Mouse (Mus musculus) intestine, embryonic 15.5 days (tissue): ENCODE measurements around the gene Ina. TPM values are rescaled to one million over a fixed set of nuclear protein-coding genes. Genes with fewer than 3 reads are reported as not detected.
A peak's percentile ranks its signal among the peaks of the same experiment; 100 is the strongest.
"Not testable (repeated sequence)": the region's sequence is repeated elsewhere in the genome, so short reads cannot be mapped to it uniquely, and the experiment has no call there.

Experiments
- ATAC-seq: fragments of 200-750 bp; cut with Nextera tagmentation; 2 replicates; pipeline ENCODE4 v1.8.0; 2017; ENCODE audit warnings: moderate TSS enrichment, moderate library complexity
- H3K27ac ChIP-seq: fragments of 300-500 bp; sonication (generic); 2 replicates; pipeline ENCODE4 v1.5.1; 2015; ENCODE audit warnings: mild to moderate bottlenecking, inconsistent platforms
- H3K27me3 ChIP-seq: fragments of 300-500 bp; sonication (generic); replicated peaks from 2 replicates; pipeline ENCODE4 v1.6.1; 2015; ENCODE audit warnings: inconsistent platforms
- H3K36me3 ChIP-seq: fragments of 300-500 bp; sonication (generic); 2 replicates; pipeline ENCODE4 v1.6.1; 2015; ENCODE audit warnings: inconsistent platforms
- H3K4me1 ChIP-seq: fragments of 300-500 bp; sonication (generic); replicated peaks from 2 replicates; pipeline ENCODE4 v1.6.1; 2015; ENCODE audit warnings: inconsistent platforms
- H3K4me2 ChIP-seq: fragments of 300-500 bp; sonication (generic); replicated peaks from 2 replicates; pipeline ENCODE4 v1.6.1; 2015; ENCODE audit warnings: mild to moderate bottlenecking, inconsistent platforms
- H3K4me3 ChIP-seq: fragments of 300-500 bp; sonication (generic); replicated peaks from 2 replicates; pipeline ENCODE4 v1.5.1; 2015; ENCODE audit warnings: inconsistent platforms
- H3K9ac ChIP-seq: fragments of 300-500 bp; sonication (generic); 2 replicates; pipeline ENCODE4 v1.6.1; 2015; ENCODE audit warnings: inconsistent platforms
- H3K9me3 ChIP-seq: fragments of 300-500 bp; sonication (generic); 2 replicates; pipeline ENCODE4 v1.6.1; 2016; ENCODE audit warnings: inconsistent platforms
- WGBS: fragments of 180-500 bp; shearing (Covaris S2); methylation state at CpG from one replicate; pipeline ENCODE4 v1.1.7; 2015; 5-methylcytosine and 5-hydroxymethylcytosine counted together
- polyA plus RNA-seq: library from polyadenylated mRNA; unstranded; fragments of >200 nt; fragmentation: Nextera tagmentation; extraction: Ambion mirVana; gene quantifications from 2 replicates; pipeline ENCODE4 v1.2.1, GENCODE M21; 2015

Gene Ina
- polyA plus RNA-seq, 1 experiment from 2014 or later: 14.5 TPM

GRCm38 (mm10) chr19:46988231-46989087 is 26.0 kb upstream of the Ina start:
- WGBS: 56% methylated on average over 16 of the region's 16 CpGs
- no peaks in the 10 kb centered on the region for H3K27me3 ChIP-seq
- peaks cover 16% of the 10 kb centered on the region; the same call in 1 of the 2 replicates for H3K4me1 ChIP-seq
- no peaks in the 10 kb centered on the region for H3K9me3 ChIP-seq
- no peak overlapping the region for H3K4me3 ChIP-seq
- H3K4me2 ChIP-seq: no peak overlapping the region; the same call in 1 of the 2 replicates
- 0 out of 2 replicates have a peak overlapping the region, but pooled peaks have one; percentile 6 for H3K27ac ChIP-seq
- no peaks in the 10 kb centered on the region for H3K36me3 ChIP-seq
- ATAC-seq: peak; percentile 84
- H3K9ac ChIP-seq: no peak overlapping the region

- WGBS: 71% methylated on average over 20 of the region's 20 CpGs
- no peak overlapping the region for H3K27ac ChIP-seq
Measured at GRCm38 (mm10) chr19:46989479-46990152, 24.9 kb upstream of the Ina start.

GRCm38 (mm10) chr19:46990153-46990518 is 24.4 kb upstream of the Ina start:
- H3K36me3 ChIP-seq: no peaks in the 10 kb centered on the region
- no peak overlapping the region for H3K4me3 ChIP-seq
- H3K9me3 ChIP-seq: no peaks in the 10 kb centered on the region
- H3K4me1 ChIP-seq: peaks cover 10% of the 10 kb centered on the region; the same call in 1 of the 2 replicates
- ATAC-seq: no peak
- 90% methylated on average over 3 of the region's 3 CpGs for WGBS
- no peak overlapping the region for H3K27ac ChIP-seq
- no peaks in the 10 kb centered on the region for H3K27me3 ChIP-seq
- no peak overlapping the region for H3K9ac ChIP-seq
- H3K4me2 ChIP-seq: no peak overlapping the region

More at GRCm38 (mm10) chr19:46989479-46990152, 24.9 kb upstream of the Ina start:
- ATAC-seq: peak; percentile 41; the same call in 1 of the 2 replicates
- no peaks in the 10 kb centered on the region for H3K9me3 ChIP-seq
- no peaks in the 10 kb centered on the region for H3K27me3 ChIP-seq
- no peak overlapping the region for H3K9ac ChIP-seq
- H3K36me3 ChIP-seq: no peaks in the 10 kb centered on the region
- H3K4me3 ChIP-seq: no peak overlapping the region
- H3K4me1 ChIP-seq: peaks cover 10% of the 10 kb centered on the region; the same call in 1 of the 2 replicates
- no peak overlapping the region for H3K4me2 ChIP-seq

DNA sequence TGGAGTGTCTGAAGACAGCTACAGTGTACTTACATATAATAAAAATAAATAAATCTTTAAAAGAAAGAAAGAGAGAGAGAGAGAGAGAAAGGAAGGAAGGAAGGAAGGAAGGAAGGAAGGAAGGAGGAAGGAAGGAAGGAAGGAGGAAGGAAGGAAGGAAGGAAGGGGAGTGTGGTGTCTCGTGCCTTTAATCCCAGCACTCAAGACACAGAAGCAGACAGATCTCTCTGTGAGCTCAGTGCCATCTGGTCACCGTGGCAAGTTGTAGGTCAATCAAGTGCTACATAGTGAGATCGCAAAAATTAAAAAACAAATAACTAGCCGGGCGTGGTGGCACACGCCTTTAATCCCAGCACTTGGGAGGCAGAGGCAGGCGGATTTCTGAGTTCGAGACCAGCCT is 23.9 kb upstream of the Ina start:
- 81% methylated on average over 8 of the region's 8 CpGs for WGBS
- H3K4me1 ChIP-seq, H3K4me2 ChIP-seq, H3K9me3 ChIP-seq, ATAC-seq, H3K4me3 ChIP-seq, H3K27ac ChIP-seq, H3K36me3 ChIP-seq, H3K9ac ChIP-seq, H3K27me3 ChIP-seq: not testable (repeated sequence)

- Histone ChIP-seq H3K27me3 (no peaks in the 10 kb centered on the region), H3K9me3 (no peaks in the 10 kb centered on the region), H3K4me2 (no peak overlapping the region), H3K4me1 (peaks cover 10% of the 10 kb centered on the region; the same call in 1 of the 2 replicates), H3K36me3 (no peaks in the 10 kb centered on the region), H3K4me3 (no peak overlapping the region), H3K27ac (no peak overlapping the region), H3K9ac (no peak overlapping the region)
- no peak for ATAC-seq
- 11% methylated on average over 5 of the region's 5 CpGs for WGBS
Measured at GRCm38 (mm10) chr19:46991145-46991544, 23.4 kb upstream of the Ina start.

DNA sequence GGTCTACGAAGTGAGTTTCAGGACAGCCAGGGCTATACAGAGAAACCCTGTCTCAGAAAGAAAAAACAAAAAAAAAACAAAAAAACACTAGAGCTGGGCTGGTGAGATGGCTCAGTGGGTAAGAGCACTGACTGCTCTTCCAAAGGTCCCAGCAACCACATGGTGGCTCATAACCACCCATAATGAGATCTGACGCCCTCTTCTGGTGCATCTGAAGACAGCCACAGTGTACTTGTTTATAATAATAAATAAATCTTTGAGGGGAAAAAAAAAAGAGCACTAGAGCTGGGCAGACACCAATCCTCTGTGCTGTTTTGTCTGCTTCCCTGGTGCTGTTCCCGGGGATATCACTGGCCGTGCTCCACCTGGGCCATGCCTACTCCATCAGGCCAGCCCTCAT is 22.2 kb upstream of the Ina start:
- H3K4me1 ChIP-seq, H3K36me3 ChIP-seq, H3K9ac ChIP-seq, H3K4me2 ChIP-seq, ATAC-seq, H3K27me3 ChIP-seq, H3K4me3 ChIP-seq, H3K27ac ChIP-seq, H3K9me3 ChIP-seq: not testable (repeated sequence)
- 73% methylated on average over 4 of the region's 4 CpGs for WGBS

DNA sequence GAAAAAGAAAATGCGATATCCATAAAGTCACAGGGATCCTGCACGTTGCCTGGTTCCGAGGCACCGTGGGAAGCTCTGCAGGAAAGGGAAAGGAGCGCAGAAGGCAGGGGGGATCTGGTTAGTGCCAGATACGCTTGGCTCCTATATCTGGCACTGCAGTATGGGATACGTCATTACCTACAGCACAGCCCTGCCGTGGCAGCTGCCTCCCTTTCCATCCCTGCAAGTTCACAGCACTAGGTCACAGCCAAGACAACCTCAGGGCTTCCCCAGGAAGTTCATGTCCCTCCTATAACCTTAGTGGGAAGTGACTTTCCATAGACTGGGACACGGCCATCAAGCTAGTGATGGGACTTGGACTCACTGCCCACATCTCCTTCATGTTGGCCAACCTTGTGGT is 18.4 kb upstream of the Ina start:
- Histone ChIP-seq H3K4me2 (no peak overlapping the region), H3K9ac (no peak overlapping the region), H3K27me3 (no peaks in the 10 kb centered on the region), H3K4me1 (no peaks in the 10 kb centered on the region), H3K9me3 (no peaks in the 10 kb centered on the region), H3K4me3 (no peak overlapping the region), H3K27ac (no peak overlapping the region), H3K36me3 (no peaks in the 10 kb centered on the region)
- ATAC-seq: no peak
- WGBS: 76% methylated on average over 9 of the region's 9 CpGs

DNA sequence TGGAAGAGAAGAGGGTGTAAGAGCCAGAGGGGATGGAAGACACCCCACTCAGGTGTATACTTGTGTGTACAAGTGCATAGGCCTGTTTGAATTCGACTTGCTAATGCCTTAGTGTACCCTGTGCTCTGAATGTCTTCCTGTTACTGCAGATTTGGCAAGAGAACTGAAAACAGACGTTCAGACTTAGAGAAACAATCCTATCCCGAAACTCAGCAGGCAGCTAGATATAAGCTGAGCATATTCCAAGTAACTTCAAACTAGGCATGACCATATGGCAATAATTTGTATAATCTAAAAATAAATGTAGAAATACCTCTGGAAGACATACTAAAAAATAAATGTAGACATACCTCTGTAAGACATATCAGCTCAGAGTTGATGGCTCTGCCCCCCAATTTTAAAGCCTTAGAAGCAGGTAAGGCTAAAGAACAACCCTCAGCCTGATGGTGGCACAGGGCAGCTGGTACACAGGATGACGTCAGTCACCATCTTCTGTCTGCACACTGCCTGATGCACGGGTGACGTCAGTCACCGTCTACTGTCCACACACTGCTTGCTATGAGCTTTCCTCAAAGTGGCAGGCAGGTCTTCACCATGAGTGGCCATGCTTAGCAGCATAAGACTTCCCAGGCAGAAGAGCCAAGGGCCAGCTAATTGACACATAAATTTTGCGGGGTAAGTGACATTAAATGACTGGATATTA is 16.2 kb upstream of the Ina start:
- H3K36me3 ChIP-seq: no peaks in the 10 kb centered on the region
- H3K9me3 ChIP-seq: no peaks in the 10 kb centered on the region
- H3K27me3 ChIP-seq: no peaks in the 10 kb centered on the region
- H3K27ac ChIP-seq: no peak overlapping the region
- no peaks in the 10 kb centered on the region for H3K4me1 ChIP-seq
- H3K9ac ChIP-seq: no peak overlapping the region
- no peak overlapping the region for H3K4me3 ChIP-seq
- 80% methylated on average over 8 of the region's 8 CpGs for WGBS
- ATAC-seq: no peak
- no peak overlapping the region for H3K4me2 ChIP-seq

- Histone ChIP-seq H3K27me3 (no peaks in the 10 kb centered on the region), H3K9ac (no peak overlapping the region), H3K36me3 (no peaks in the 10 kb centered on the region), H3K4me2 (no peak overlapping the region), H3K9me3 (no peaks in the 10 kb centered on the region), H3K27ac (no peak overlapping the region), H3K4me1 (no peaks in the 10 kb centered on the region), H3K4me3 (no peak overlapping the region)
- ATAC-seq: no peak
- WGBS: 80% methylated on average over 4 of the region's 4 CpGs
Measured at GRCm38 (mm10) chr19:46998953-46999352, 15.5 kb upstream of the Ina start.

DNA sequence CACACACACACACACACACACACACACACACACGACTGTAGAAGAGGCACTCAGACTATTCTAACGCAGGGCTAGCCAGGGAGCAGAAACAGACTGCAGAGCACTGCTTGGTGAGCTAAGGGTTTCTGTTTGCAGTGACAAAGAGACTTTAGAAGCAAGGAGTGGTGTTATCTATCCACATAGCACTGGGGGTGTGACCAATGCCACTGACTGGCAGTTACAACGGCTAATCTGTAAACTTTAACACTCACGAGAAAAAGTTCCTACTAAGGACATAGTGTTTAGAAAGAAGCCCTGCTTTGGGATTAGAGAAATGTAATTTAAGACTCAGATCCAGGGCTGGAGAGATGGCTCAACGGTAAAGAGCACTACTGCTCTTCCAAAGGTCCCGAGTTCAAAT is 14.7 kb upstream of the Ina start:
- no peak overlapping the region for H3K9ac ChIP-seq
- H3K27me3 ChIP-seq: no peaks in the 10 kb centered on the region
- no peaks in the 10 kb centered on the region for H3K9me3 ChIP-seq
- no peak overlapping the region for H3K4me3 ChIP-seq
- no peak for ATAC-seq
- no peak overlapping the region for H3K4me2 ChIP-seq
- 66% methylated on average over 6 of the region's 6 CpGs for WGBS
- no peaks in the 10 kb centered on the region for H3K36me3 ChIP-seq
- no peak overlapping the region for H3K27ac ChIP-seq
- H3K4me1 ChIP-seq: no peaks in the 10 kb centered on the region

DNA sequence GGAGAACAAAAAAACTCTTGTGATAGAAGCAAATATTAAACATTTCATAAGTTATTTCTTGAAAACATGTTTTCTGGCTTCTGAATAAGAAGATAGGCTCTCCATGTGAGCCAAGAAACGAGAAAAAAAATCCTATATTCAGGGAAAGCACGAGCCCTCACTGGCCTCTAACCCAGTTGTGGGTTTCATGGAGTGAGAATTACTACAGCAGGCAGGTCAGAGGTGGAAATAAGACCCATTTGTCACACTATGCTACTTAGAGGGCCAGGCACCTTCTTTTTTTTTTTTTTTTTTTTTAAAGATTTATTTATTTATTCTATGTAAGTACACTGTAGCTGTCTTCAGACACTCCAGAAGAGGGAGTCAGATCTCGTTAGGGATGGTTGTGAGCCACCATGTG is 14.1 kb upstream of the Ina start:
- not testable (repeated sequence) for H3K27ac ChIP-seq, H3K4me3 ChIP-seq, H3K9ac ChIP-seq, H3K9me3 ChIP-seq, H3K27me3 ChIP-seq, H3K4me1 ChIP-seq, H3K4me2 ChIP-seq, H3K36me3 ChIP-seq, ATAC-seq
- WGBS: 79% methylated on average over 3 of the region's 3 CpGs

DNA sequence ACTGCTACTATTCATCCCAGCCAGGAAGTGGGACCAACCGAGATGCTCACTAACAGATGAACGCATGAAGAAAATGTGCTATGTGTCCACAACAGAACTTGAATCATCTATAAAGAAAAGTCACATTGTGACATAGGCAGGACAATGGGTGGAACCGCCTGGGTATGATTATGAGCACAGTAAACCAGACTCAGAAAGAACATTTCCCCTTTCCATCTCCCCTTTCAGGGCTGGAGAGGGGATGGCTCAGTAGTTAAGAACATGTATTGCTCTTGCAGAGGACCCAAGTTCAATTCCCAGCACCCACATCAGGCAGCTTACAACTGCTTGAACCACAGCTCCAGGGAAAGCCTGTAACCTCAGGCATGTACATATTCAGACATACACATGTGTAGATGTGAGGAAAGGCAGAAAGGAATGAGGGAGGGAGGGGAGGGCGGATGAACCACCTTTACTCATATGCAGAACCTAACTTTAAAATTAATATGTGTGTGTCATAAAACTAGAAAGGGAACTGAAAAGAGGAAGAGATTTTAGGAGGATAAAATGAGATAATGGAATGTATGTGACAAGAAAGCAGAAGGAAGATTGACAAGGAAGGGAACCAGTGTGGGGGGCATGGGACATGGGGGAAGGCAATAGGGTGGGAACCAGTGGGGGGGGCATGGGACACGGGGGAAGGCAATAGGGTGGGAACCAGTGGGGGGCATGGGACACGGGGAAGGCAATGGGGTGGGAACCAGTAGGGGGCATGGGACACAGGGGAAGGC is 10.6 kb upstream of the Ina start:
- Histone ChIP-seq H3K4me3 (no peak overlapping the region), H3K36me3 (no peaks in the 10 kb centered on the region), H3K4me1 (no peaks in the 10 kb centered on the region), H3K27me3 (no peaks in the 10 kb centered on the region), H3K9ac (no peak overlapping the region), H3K4me2 (no peak overlapping the region), H3K9me3 (no peaks in the 10 kb centered on the region), H3K27ac (no peak overlapping the region)
- no peak for ATAC-seq
- whole genome bisulfite sequencing: 75% methylated on average over 6 of the region's 6 CpGs
